Mouse (Mus musculus) hindbrain, embryonic 14.5 days (tissue): ENCODE measurements around the gene Cars2. TPM values are rescaled to one million over a fixed set of nuclear protein-coding genes. Genes with fewer than 3 reads are reported as not detected.

Experiments used
- ATAC-seq: fragments of 200-750 bp; cut with Nextera tagmentation; 2 replicates; pipeline ENCODE4 v1.8.0; 2017; ENCODE audit warnings: moderate number of reproducible peaks, mild to moderate bottlenecking, moderate TSS enrichment, moderate library complexity; ENCODE audit not compliant: low FRiP score
- DNase-seq: peaks from one replicate; pipeline ENCODE4 v3.0.0-alpha.2; 2015; ENCODE audit warnings: low spot score
- H3K27ac ChIP-seq: fragments of 300-500 bp; sonication (generic); 2 replicates; pipeline ENCODE4 v1.5.1; 2014; ENCODE audit warnings: mild to moderate bottlenecking, moderate library complexity
- H3K27me3 ChIP-seq: fragments of 300-500 bp; sonication (generic); 2 replicates; pipeline ENCODE4 v1.6.1; 2014; ENCODE audit warnings: mild to moderate bottlenecking, low read length, mixed read lengths; ENCODE audit not compliant: control insufficient read depth, insufficient read depth
- H3K36me3 ChIP-seq: fragments of 300-500 bp; sonication (generic); replicated peaks from 2 replicates; pipeline ENCODE4 v1.6.1; 2014; ENCODE audit not compliant: control insufficient read depth, insufficient read depth
- H3K4me1 ChIP-seq: fragments of 300-500 bp; sonication (generic); replicated peaks from 2 replicates; pipeline ENCODE4 v1.6.1; 2014; ENCODE audit warnings: antibody characterized with exemption, low read length, mixed read lengths; ENCODE audit not compliant: control insufficient read depth, insufficient read depth
- H3K4me2 ChIP-seq: fragments of 300-500 bp; sonication (generic); replicated peaks from 2 replicates; pipeline ENCODE4 v1.6.1; 2014; ENCODE audit warnings: mild to moderate bottlenecking, moderate library complexity
- H3K4me3 ChIP-seq: fragments of 300-500 bp; sonication (generic); replicated peaks from 2 replicates; pipeline ENCODE4 v1.5.1; 2014; ENCODE audit warnings: mild to moderate bottlenecking, low read length
- H3K9ac ChIP-seq: fragments of 300-500 bp; sonication (generic); 2 replicates; pipeline ENCODE4 v1.6.1; 2014
- H3K9me3 ChIP-seq: fragments of 300-500 bp; sonication (generic); 2 replicates; pipeline ENCODE4 v1.6.1; 2016; ENCODE audit warnings: low read length; ENCODE audit not compliant: control insufficient read depth
- WGBS: fragments of 180-500 bp; shearing (Covaris S2); extraction: QIAGEN DNeasy Blood & Tissue Kit; methylation state at CpG from one replicate; pipeline ENCODE4 v1.1.7; 2014; 5-methylcytosine and 5-hydroxymethylcytosine counted together
- polyA plus RNA-seq: library from polyadenylated mRNA; unstranded; fragments of >200 nt; fragmentation: Nextera tagmentation; extraction: Ambion mirVana; gene quantifications from 2 replicates; pipeline ENCODE4 v1.2.1, GENCODE M21; 2014

The Cars2 gene
- polyA plus RNA-seq, 1 experiment from 2014 or later, result 26.0 TPM

DNA sequence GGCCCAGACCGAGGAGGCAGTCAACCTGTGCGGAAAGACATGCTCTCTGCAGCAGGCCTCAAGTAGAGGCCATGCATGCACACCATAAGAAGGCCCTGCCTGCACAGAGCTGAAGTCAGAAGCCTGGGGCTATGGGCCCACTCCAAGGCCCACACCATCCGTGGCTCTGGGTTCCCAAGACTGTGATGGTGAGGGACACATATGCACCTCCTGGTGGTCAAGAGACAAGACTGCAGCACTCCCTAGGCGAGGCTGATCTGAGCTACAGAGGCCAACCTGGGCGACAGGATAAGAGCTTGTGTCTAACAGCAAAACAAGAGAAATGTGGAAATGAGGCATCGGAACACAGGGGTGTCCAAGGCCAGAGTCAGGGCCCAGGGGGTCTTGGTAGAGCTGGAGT, 3.5 kb downstream of the Cars2 start:
- Histone ChIP-seq H3K4me3 (no peak overlapping the region), H3K27me3 (no peaks in the 10 kb centered on the region), H3K9ac (no peak overlapping the region), H3K4me2 (no peak overlapping the region), H3K9me3 (no peaks in the 10 kb centered on the region), H3K36me3 (peaks cover 28% of the 10 kb centered on the region), H3K27ac (no peak overlapping the region), H3K4me1 (peaks cover 12% of the 10 kb centered on the region)
- WGBS, result 63% methylated on average over 6 of the region's 6 CpGs
- no peak for DNase-seq
- ATAC-seq, result no peak

DNA sequence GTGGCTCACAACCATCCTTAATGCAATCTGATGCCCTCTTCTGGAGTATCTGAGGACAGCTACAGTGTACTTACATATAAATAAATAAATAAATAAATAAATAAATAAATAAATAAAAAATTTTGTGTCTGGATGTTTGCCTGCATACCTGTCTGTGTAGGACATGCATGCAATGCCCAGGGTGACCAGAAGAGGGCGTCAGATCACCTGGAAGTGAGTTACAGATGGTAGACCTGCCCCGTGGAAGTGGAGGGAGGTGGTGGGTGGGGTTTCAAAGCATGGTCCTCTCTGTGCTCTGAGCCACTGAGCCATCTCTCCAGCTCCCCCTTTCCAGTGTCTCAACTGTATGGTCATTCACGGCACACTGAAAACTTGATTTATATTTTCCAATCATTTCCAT, 6.2 kb downstream of the Cars2 start:
- H3K4me1 ChIP-seq, result no peaks in the 10 kb centered on the region
- WGBS, result 57% methylated on average over 3 of the region's 3 CpGs
- no peak overlapping the region for H3K4me2 ChIP-seq
- DNase-seq, result no peak
- no peak for ATAC-seq
- no peak overlapping the region for H3K9ac ChIP-seq
- H3K27me3 ChIP-seq, result no peaks in the 10 kb centered on the region
- no peak overlapping the region for H3K27ac ChIP-seq
- no peak overlapping the region for H3K4me3 ChIP-seq
- H3K9me3 ChIP-seq, result no peaks in the 10 kb centered on the region
- H3K36me3 ChIP-seq, result peaks cover 54% of the 10 kb centered on the region

DNA sequence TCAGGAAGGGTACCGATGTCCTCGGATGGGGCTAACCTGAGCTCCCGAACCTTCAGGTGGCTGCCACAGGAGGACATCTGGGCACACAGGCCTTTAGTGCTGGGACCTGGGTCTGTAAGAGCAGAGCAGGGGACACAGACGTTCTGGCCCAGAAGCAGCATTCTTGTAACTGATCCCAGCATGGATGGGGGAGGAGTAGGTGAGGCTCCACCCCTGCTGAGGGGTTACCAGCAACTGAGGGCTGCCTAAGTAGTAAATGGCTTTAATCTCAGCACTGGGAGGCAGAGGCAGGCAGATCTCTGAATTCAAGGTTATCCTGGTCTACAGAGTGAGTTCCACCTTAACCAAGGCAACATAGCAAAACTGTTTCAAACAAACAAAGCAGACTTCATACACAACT, 7.7 kb downstream of the Cars2 start:
- Histone ChIP-seq H3K27me3 (no peaks in the 10 kb centered on the region), H3K27ac (no peak overlapping the region), H3K9ac (no peak overlapping the region), H3K9me3 (no peaks in the 10 kb centered on the region), H3K4me2 (no peak overlapping the region), H3K36me3 (peaks cover 57% of the 10 kb centered on the region), H3K4me3 (no peak overlapping the region), H3K4me1 (no peaks in the 10 kb centered on the region)
- 88% methylated on average over 4 of the region's 4 CpGs for WGBS
- DNase-seq, result no peak
- no peak for ATAC-seq

DNA sequence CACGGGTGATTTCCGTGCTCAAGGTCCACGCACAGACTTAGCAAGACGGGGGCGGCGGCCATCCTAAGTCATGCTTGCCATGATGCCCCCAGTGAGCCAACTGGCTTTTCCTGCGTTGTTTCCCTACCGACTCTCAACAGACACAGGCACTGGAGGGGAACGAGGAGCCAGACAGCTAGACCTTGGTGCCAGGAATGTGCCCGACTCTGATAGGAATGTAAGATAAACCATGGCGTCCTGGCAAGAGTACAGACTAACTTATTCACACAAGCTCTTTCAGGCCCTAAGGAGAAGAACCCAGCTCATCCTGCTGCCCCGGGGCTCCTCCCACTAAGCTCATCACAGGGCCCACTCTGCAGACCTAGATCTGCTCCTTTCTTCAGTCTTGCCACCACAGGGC, 8.6 kb downstream of the Cars2 start:
- no peak overlapping the region for H3K4me3 ChIP-seq
- no peak overlapping the region for H3K4me2 ChIP-seq
- no peaks in the 10 kb centered on the region for H3K4me1 ChIP-seq
- 97% methylated on average over 12 of the region's 12 CpGs for WGBS
- H3K27ac ChIP-seq, result no peak overlapping the region
- H3K27me3 ChIP-seq, result no peaks in the 10 kb centered on the region
- H3K9me3 ChIP-seq, result no peaks in the 10 kb centered on the region
- no peak for DNase-seq
- peaks cover 58% of the 10 kb centered on the region for H3K36me3 ChIP-seq
- no peak for ATAC-seq
- no peak overlapping the region for H3K9ac ChIP-seq

DNA sequence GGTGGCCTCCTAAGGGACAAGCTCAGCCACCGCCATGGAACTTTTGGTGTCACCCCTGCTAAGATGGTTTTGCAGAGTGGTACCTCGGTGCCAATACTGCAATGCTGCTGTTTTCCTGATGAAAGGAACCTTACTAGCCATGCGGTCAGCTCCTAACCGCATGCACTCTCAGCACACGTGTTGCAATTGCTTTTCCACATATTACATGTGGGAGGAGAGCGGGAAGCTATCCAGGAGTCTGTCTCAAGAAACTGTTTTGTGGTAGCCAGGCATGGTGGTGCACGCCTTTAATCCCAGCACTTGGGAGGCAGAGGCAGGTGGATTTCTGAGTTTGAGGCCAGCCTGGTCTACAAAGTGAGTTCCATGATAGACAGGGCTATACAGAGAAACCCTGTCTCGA, 10.4 kb downstream of the Cars2 start:
- DNase-seq (no peak), ATAC-seq (no peak)
- Histone ChIP-seq H3K36me3 (peaks cover 59% of the 10 kb centered on the region), H3K9me3 (no peaks in the 10 kb centered on the region), H3K4me2 (no peak overlapping the region), H3K4me3 (no peak overlapping the region), H3K27me3 (no peaks in the 10 kb centered on the region), H3K4me1 (no peaks in the 10 kb centered on the region), H3K9ac (no peak overlapping the region), H3K27ac (no peak overlapping the region)
- WGBS, result 98% methylated on average over 8 of the region's 8 CpGs

DNA sequence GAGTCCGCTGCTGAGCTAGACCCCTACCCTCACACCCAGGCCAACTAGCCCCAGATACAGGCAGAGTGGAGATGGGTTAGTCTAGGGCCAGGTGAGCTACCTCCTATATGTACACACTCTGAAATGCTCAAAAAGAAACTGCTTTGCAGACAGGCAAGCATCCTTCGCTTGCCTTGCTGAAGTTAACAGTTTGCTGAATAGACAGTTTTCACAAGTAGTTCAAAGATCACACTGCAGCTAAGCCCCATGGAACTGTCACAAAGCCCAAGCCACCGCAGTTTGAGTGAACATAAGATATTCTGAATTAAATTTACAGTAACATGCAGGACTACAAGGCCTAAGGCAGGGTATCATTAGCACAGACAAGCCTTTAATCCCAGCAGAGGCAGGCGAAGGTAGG, 11.5 kb downstream of the Cars2 start:
- Histone ChIP-seq H3K9ac (no peak overlapping the region), H3K4me3 (no peak overlapping the region), H3K4me2 (no peak overlapping the region), H3K9me3 (no peaks in the 10 kb centered on the region), H3K4me1 (no peaks in the 10 kb centered on the region), H3K27ac (no peak overlapping the region), H3K36me3 (peaks cover 55% of the 10 kb centered on the region), H3K27me3 (no peaks in the 10 kb centered on the region)
- WGBS, result 94% methylated on average over 4 of the region's 4 CpGs
- no peak for ATAC-seq
- DNase-seq, result no peak

DNA sequence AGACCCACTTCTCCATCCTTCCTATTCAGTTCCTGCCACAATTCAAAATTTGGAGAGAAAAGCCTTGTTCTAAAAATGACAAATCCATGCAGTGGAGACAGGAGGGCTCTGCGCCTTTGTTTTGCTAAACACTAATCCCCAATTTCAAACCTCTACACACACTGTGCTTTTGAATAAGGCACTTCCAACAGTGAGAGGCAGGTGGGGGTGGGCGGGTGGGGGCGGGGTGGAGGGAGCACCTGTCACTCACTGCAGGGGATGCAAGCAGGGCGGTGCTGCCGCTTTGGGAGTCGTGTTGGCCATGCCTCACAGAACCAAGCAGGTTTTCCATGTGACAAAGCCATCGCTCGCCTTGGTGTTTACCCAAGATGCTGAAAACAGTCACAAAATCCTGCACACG, 16.1 kb downstream of the Cars2 start:
- no peak overlapping the region for H3K27ac ChIP-seq
- no peaks in the 10 kb centered on the region for H3K9me3 ChIP-seq
- ATAC-seq, result no peak
- peaks cover 43% of the 10 kb centered on the region for H3K36me3 ChIP-seq
- H3K4me1 ChIP-seq, result no peaks in the 10 kb centered on the region
- WGBS, result 28% methylated on average over 9 of the region's 9 CpGs
- no peak for DNase-seq
- no peaks in the 10 kb centered on the region for H3K27me3 ChIP-seq
- H3K4me2 ChIP-seq, result no peak overlapping the region
- H3K9ac ChIP-seq, result no peak overlapping the region
- H3K4me3 ChIP-seq, result no peak overlapping the region

DNA sequence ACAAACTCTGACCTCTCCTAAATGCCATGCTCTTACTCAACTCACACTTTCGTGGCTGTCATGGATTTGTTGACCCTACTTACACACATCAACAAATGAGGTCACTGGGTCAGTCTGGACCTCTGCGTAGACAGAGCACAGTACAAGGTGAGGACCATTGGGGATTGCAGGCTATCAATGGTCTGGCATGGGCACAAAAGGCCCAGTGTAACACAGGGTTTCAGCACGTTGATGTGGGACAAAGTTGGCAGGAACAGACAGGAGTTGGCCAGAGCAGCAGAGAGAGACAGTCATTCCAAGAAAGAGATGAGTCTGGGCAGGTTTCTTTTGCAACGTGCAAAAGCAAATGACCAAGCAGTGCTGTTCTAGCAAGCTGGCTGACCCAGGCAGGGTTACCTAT, 19.7 kb downstream of the Cars2 start:
- 53% methylated on average over 4 of the region's 4 CpGs for WGBS
- ATAC-seq, result no peak
- H3K36me3 ChIP-seq, result peaks cover 37% of the 10 kb centered on the region

DNA sequence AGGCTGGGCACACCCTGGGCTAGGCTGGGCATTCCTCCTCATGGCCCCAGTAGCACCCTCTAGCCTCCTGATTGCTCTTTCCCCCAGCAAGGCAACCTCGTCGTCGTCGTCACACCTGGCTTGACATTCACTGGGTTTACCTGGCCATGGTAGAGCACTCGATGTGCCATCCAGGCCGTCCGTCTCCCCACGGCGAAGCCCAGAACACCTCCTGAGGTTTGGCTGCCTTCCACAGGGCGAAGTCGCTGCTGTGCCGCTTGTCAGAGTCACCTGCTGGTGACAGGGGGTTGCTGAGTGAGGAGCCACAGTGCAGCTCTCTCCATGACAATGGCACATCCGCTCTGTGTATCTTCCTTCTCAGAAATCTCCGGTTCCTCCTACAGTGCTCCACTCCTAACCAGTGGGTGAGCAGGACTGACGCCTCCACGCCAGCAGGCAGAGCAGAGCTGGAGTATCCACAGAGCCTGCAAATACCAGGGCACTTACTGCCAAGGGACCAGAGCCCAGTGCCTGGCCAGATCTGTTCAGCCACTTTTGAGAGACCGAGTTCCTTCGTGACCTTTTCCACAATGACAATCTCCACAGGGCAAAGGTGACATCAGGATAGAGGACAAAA, 20.3 kb downstream of the Cars2 start:
- Histone ChIP-seq H3K9ac (no peak overlapping the region), H3K4me3 (no peak overlapping the region), H3K27me3 (no peaks in the 10 kb centered on the region), H3K4me2 (no peak overlapping the region), H3K27ac (no peak overlapping the region), H3K36me3 (peaks cover 34% of the 10 kb centered on the region), H3K4me1 (no peaks in the 10 kb centered on the region), H3K9me3 (no peaks in the 10 kb centered on the region)
- ATAC-seq (no peak), DNase-seq (no peak)
- 73% methylated on average over 18 of the region's 18 CpGs for WGBS

More for the DNA sequence above, 19.7 kb downstream of the Cars2 start:
- no peaks in the 10 kb centered on the region for H3K9me3 ChIP-seq
- no peaks in the 10 kb centered on the region for H3K27me3 ChIP-seq
- DNase-seq, result no peak
- H3K27ac ChIP-seq, result no peak overlapping the region
- no peak overlapping the region for H3K4me3 ChIP-seq
- no peak overlapping the region for H3K9ac ChIP-seq
- H3K4me2 ChIP-seq, result no peak overlapping the region
- H3K4me1 ChIP-seq, result no peaks in the 10 kb centered on the region

DNA sequence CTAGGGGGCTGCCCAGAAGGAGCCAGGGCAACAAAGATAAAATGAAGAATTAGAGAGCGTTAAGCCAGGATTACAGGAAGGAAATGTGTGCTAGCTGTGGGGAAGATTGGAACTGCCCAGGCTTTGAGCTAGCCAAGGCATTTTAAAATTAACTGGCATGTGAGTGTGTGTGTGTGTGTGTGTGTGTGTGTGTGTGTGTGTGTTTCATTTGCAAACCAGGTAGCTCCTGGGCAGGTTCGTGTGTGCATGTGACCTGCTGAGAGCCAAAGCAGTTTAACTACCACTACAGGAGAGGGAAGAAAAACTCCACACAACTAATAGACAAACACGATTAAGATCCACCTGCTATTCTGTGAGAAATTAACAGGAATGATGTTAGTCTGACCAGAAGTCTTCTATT, 27.3 kb downstream of the Cars2 start:
- 86% methylated on average over 3 of the region's 3 CpGs for WGBS
- no peaks in the 10 kb centered on the region for H3K27me3 ChIP-seq
- H3K4me1 ChIP-seq, result no peaks in the 10 kb centered on the region
- H3K4me2 ChIP-seq, result no peak overlapping the region
- peaks cover 29% of the 10 kb centered on the region for H3K36me3 ChIP-seq
- H3K4me3 ChIP-seq, result no peak overlapping the region
- ATAC-seq (no peak), DNase-seq (no peak)
- H3K9ac ChIP-seq, result no peak overlapping the region
- no peaks in the 10 kb centered on the region for H3K9me3 ChIP-seq
- no peak overlapping the region for H3K27ac ChIP-seq
